ENCODE assay signal across 22 mouse cellular contexts in genomic region chr9:65146001-65146400, GRCm38 (mm10). TPM values are rescaled to one million over a fixed set of nuclear protein-coding genes. Genes with fewer than 3 reads are reported as not detected.
DNase-seq lines count a peak whose midpoint lies in the region; ATAC-seq lines count a peak whose summit lies in the region.
"Had no signal": no experiment of that assay in that cellular context is flagged by ENCODE, and none has a peak within 500 bp of the region (broad histone marks: within the 10 kb centered on the region; RNA-seq: fewer than 3 reads in every experiment).

No protein-coding gene starts in this region.

- intact Hi-C loops in left cerebral cortex, postnatal 25 days (cut with DNase I) = no loop called here
- intact Hi-C loops in left cerebral cortex, postnatal 4 days (cut with DNase I) = no loop called here

- peaks cover 92% of the 10 kb centered on the region for H3K4me1 ChIP-seq in forebrain, embryonic 10.5 days
- peaks cover 24% of the 10 kb centered on the region for H3K4me1 ChIP-seq in forebrain, embryonic 16.5 days (replicated peaks; ENCODE audit: control insufficient read depth, insufficient read depth, low read length)
- peaks cover 36% of the 10 kb centered on the region for H3K4me1 ChIP-seq in neural tube, embryonic 11.5 days (ENCODE audit: control insufficient read depth, insufficient read depth, low read length)
- H3K4me1 ChIP-seq in midbrain, embryonic 15.5 days = peaks cover 33% of the 10 kb centered on the region

- H3K27me3 ChIP-seq in forebrain, embryonic 10.5 days (ENCODE audit: poor library complexity, severe bottlenecking) = 0 out of 2 replicates have a peak, but pooled peaks cover 7% of the 10 kb centered on the region
- no peaks in the 10 kb centered on the region for H3K27me3 ChIP-seq in forebrain, embryonic 16.5 days (replicated peaks; ENCODE audit: control insufficient read depth, insufficient read depth, low read length)
- no peaks in the 10 kb centered on the region for H3K27me3 ChIP-seq in neural tube, embryonic 11.5 days (ENCODE audit: control insufficient read depth, insufficient read depth, low read length)
- no peaks in the 10 kb centered on the region for H3K27me3 ChIP-seq in midbrain, embryonic 15.5 days (replicated peaks)

- H3K4me2 ChIP-seq in forebrain, embryonic 16.5 days (ENCODE audit: low read length) = no peak overlapping the region
- H3K4me2 ChIP-seq in neural tube, embryonic 11.5 days (ENCODE audit: low read depth) = peak overlapping the region; percentile 21
- no peak overlapping the region for H3K4me2 ChIP-seq in midbrain, embryonic 15.5 days
- H3K4me2 ChIP-seq: heart, embryonic 11.5 days; limb, embryonic 13.5 days; lung, embryonic 15.5 days had no signal

- H3K4me3 ChIP-seq in forebrain, embryonic 10.5 days = peak overlapping the region; percentile 0; the same call in 1 of the 2 replicates
- H3K4me3 ChIP-seq in forebrain, embryonic 16.5 days (replicated peaks; ENCODE audit: low read length) = no peak overlapping the region
- no peak overlapping the region for H3K4me3 ChIP-seq in neural tube, embryonic 11.5 days (ENCODE audit: low read depth, low read length)
- no peak overlapping the region for H3K4me3 ChIP-seq in midbrain, embryonic 15.5 days
- H3K4me3 ChIP-seq: gastrocnemius, adult 2 months; left cerebral cortex, adult 2 months; limb, embryonic 13.5 days; lung, embryonic 15.5 days had no signal

- no peak for DNase-seq in forebrain, embryonic 10.5 days (ENCODE audit: extremely low spot score, low spot score)
- peak; percentile 63 for DNase-seq in neural tube, embryonic 11.5 days (ENCODE audit: low spot score)
- DNase-seq in neural tube, embryonic 10.5 days (ENCODE audit: extremely low spot score, low spot score) = no peak
- DNase-seq in left cerebral cortex, postnatal 25 days (ENCODE audit: low spot score in 2 of 2) = no peak
- DNase-seq in left cerebral cortex, postnatal 4 days = no peak
- DNase-seq in layer of hippocampus, adult 8-10 months (ENCODE audit: low spot score in 2 of 2) = no peak
- DNase-seq: adrenal gland, adult 8-10 months; cerebellum, adult 8-10 months; gastrocnemius, adult 2 months; heart, postnatal 10 days; kidney, adult 2 months; kidney, postnatal 14 days; right cerebral cortex, adult 18-20 months had no signal

- H3K36me3 ChIP-seq in forebrain, embryonic 10.5 days (replicated peaks) = peaks cover 84% of the 10 kb centered on the region
- H3K36me3 ChIP-seq in forebrain, embryonic 16.5 days (ENCODE audit: control insufficient read depth, insufficient read depth) = peaks cover 5% of the 10 kb centered on the region; the same call in 1 of the 2 replicates
- H3K36me3 ChIP-seq in neural tube, embryonic 11.5 days (ENCODE audit: control insufficient read depth, insufficient read depth, low read length) = peaks cover 2% of the 10 kb centered on the region
- no peaks in the 10 kb centered on the region for H3K36me3 ChIP-seq in midbrain, embryonic 15.5 days (replicated peaks)
- H3K36me3 ChIP-seq: limb, embryonic 13.5 days; lung, embryonic 15.5 days had no signal

- ATAC-seq in forebrain, embryonic 16.5 days = no peak
- peak; percentile 49; the same call in 1 of the 2 replicates for ATAC-seq in neural tube, embryonic 11.5 days (ENCODE audit: insufficient read depth, low FRiP score, low TSS enrichment)
- no peak for ATAC-seq in midbrain, embryonic 15.5 days (replicated peaks)

- WGBS in forebrain, embryonic 10.5 days = 44% methylated on average over 5 of the region's 5 CpGs
- WGBS in forebrain, embryonic 16.5 days = 70% methylated on average over 5 of the region's 5 CpGs
- 39% methylated on average over 5 of the region's 5 CpGs for WGBS in neural tube, embryonic 11.5 days
- WGBS in midbrain, embryonic 15.5 days = 49% methylated on average over 5 of the region's 5 CpGs

- H3K9me3 ChIP-seq in forebrain, embryonic 10.5 days = no peaks in the 10 kb centered on the region
- no peaks in the 10 kb centered on the region for H3K9me3 ChIP-seq in forebrain, embryonic 16.5 days (ENCODE audit: control insufficient read depth, low read length)
- H3K9me3 ChIP-seq in neural tube, embryonic 11.5 days (ENCODE audit: control insufficient read depth, low read length) = no peaks in the 10 kb centered on the region
- no peaks in the 10 kb centered on the region for H3K9me3 ChIP-seq in midbrain, embryonic 15.5 days
- H3K9me3 ChIP-seq: limb, embryonic 13.5 days; lung, embryonic 15.5 days had no signal

- H3K9ac ChIP-seq in forebrain, embryonic 16.5 days (replicated peaks; ENCODE audit: low read depth, low read length) = no peak overlapping the region
- H3K9ac ChIP-seq in neural tube, embryonic 11.5 days (ENCODE audit: low read length) = peak overlapping the region; percentile 1; the same call in 1 of the 2 replicates
- H3K9ac ChIP-seq in midbrain, embryonic 15.5 days = no peak overlapping the region
- H3K9ac ChIP-seq: limb, embryonic 13.5 days; liver, embryonic 14.5 days; lung, embryonic 15.5 days had no signal

- peak overlapping the region; percentile 65 for H3K27ac ChIP-seq in forebrain, embryonic 10.5 days
- H3K27ac ChIP-seq in forebrain, embryonic 16.5 days (ENCODE audit: low read length) = no peak overlapping the region; the same call in 1 of the 2 replicates
- H3K27ac ChIP-seq in neural tube, embryonic 11.5 days (ENCODE audit: low read depth, low read length) = peak overlapping the region; percentile 74
- 0 out of 2 replicates have a peak overlapping the region, but pooled peaks have one; percentile 21 for H3K27ac ChIP-seq in midbrain, embryonic 15.5 days
- H3K27ac ChIP-seq: gastrocnemius, adult 2 months; left cerebral cortex, adult 2 months; limb, embryonic 13.5 days; liver, embryonic 14.5 days; lung, embryonic 15.5 days; stomach, postnatal 0 days had no signal

RNA-seq across cellular contexts. Expression of gene Igdcc3, which starts 5.0 kb away (rescaled TPM):
- polyA plus RNA-seq in forebrain, embryonic 10.5 days (2016; fragmentation: Nextera tagmentation; extraction: Ambion mirVana) = 208 and 246 TPM in 2 replicates
- polyA plus RNA-seq in forebrain, embryonic 16.5 days (2015; fragmentation: Nextera tagmentation; extraction: Ambion mirVana) = 8.3 and 8.5 TPM in 2 replicates
- 60.7 and 71.9 TPM in 2 replicates for polyA plus RNA-seq in neural tube, embryonic 11.5 days (2014; fragmentation: Nextera tagmentation; extraction: Ambion mirVana)
- polyA plus RNA-seq in midbrain, embryonic 15.5 days (2015; fragmentation: Nextera tagmentation; extraction: Ambion mirVana) = 12.8 and 14.1 TPM in 2 replicates
- 1 to 10 TPM; 1.5 to 2.2 TPM for total RNA-seq in left cerebral cortex, postnatal 25 days (2021)
- 1 to 10 TPM; 5.1 to 6.0 TPM for total RNA-seq in left cerebral cortex, postnatal 4 days (2021)
- total RNA-seq in layer of hippocampus, adult 8-10 months (2022) = 1 to 10 TPM; 2.3 to 3.2 (median 2.5) TPM
- polyA plus RNA-seq: thymus, postnatal 0 days had no signal

RNA-seq across cellular contexts. Expression of gene Igdcc4, which starts 44.7 kb away (rescaled TPM):
- 7.7 and 8.0 TPM in 2 replicates for polyA plus RNA-seq in forebrain, embryonic 10.5 days (2016; fragmentation: Nextera tagmentation; extraction: Ambion mirVana)
- 13.8 and 15.2 TPM in 2 replicates for polyA plus RNA-seq in forebrain, embryonic 16.5 days (2015; fragmentation: Nextera tagmentation; extraction: Ambion mirVana)
- 12.3 and 14.1 TPM in 2 replicates for polyA plus RNA-seq in neural tube, embryonic 11.5 days (2014; fragmentation: Nextera tagmentation; extraction: Ambion mirVana)
- polyA plus RNA-seq in midbrain, embryonic 15.5 days (2015; fragmentation: Nextera tagmentation; extraction: Ambion mirVana) = 16.8 and 17.3 TPM in 2 replicates
- 10 to 100 TPM; 23.4 to 24.5 TPM for total RNA-seq in left cerebral cortex, postnatal 25 days (2021)
- 10 to 100 TPM; 40.6 to 42.0 TPM for total RNA-seq in left cerebral cortex, postnatal 4 days (2021)
- total RNA-seq in layer of hippocampus, adult 8-10 months (2022) = 10 to 100 TPM; 44.3 to 49.9 (median 46.7) TPM

RNA-seq across cellular contexts. Expression of gene Parp16, which starts 49.2 kb away (rescaled TPM):
- 7.0 and 8.5 TPM in 2 replicates for polyA plus RNA-seq in forebrain, embryonic 10.5 days (2016; fragmentation: Nextera tagmentation; extraction: Ambion mirVana)
- polyA plus RNA-seq in forebrain, embryonic 16.5 days (2015; fragmentation: Nextera tagmentation; extraction: Ambion mirVana) = 5.4 and 6.6 TPM in 2 replicates
- 4.9 and 6.1 TPM in 2 replicates for polyA plus RNA-seq in neural tube, embryonic 11.5 days (2014; fragmentation: Nextera tagmentation; extraction: Ambion mirVana)
- polyA plus RNA-seq in midbrain, embryonic 15.5 days (2015; fragmentation: Nextera tagmentation; extraction: Ambion mirVana) = 6.8 and 7.6 TPM in 2 replicates
- total RNA-seq in left cerebral cortex, postnatal 25 days (2021) = 1 to 10 TPM; 3.3 to 3.6 TPM
- total RNA-seq in left cerebral cortex, postnatal 4 days (2021) = 1 to 10 TPM; 5.8 to 6.9 TPM
- total RNA-seq in layer of hippocampus, adult 8-10 months (2022) = 1 to 10 TPM; 4.4 to 6.0 (median 5.6) TPM
